Mouse (Mus musculus) thymus, postnatal 14 days (tissue): ENCODE results near the gene Foxo4.

Source experiments
- DNase-seq: peaks from one replicate; pipeline ENCODE4 v3.0.0; 2021

Foxo4 gene

GRCm38 (mm10) chrX:101253952-101254729, at the start of gene Foxo4:
Gene Foxo4, plus strand, starts transcription at chrX:101254528.
- DNase-seq: peak; percentile 91

DNA sequence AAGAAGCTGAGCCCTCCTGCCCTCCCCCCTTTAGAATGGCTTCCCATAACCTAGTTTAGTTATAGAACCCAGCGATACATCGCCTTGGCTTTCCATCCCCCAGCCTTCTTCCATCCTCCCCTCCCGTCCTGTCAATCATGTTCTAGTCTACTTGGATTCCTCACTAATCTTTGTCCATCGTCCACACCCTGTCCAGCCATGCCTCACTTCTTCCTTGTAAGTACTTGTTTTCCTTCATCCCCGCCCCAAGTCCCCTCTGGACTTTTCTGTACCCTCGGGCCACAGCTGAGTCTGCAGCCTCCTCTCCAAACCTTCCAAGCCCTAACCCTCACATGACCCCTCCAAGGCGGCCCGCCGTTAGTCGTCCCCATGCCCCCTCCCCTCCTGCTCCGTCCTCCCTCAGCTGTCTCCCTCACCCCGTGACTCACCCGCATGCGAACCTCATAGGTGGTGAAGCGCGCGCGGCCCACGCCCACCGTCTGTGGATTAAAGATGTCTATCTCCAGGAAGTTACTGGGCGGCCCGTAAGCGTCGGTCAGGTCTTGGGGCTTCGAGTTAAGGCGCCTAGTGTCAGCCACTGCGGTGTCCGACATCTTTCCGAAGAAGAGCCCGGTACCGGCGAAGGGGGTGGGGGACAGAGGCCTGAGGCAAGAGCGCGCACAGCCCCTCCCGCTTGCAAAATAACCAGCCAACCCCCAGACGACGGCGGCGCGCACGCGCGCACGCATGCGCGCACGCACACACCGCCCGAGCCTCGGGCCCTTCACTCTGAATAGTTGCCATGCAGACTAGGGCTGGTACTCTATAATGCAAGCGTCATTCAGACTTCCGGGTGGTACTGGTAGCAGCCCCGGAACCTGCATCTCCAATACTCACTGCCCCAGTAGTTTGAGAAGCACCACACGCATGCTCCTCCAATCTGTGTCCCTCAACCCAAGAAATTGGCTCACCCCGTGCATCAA, 32.2 kb upstream of the Foxo4 start, which contains the start of gene Snx12:
TSS of gene Snx12 (minus strand) at position 730 of the 962 bp plus-strand sequence.
- peak; percentile 87 for DNase-seq

GRCm38 (mm10) chrX:101222796-101223162, 31.5 kb upstream of the Foxo4 start:
- DNase-seq: no peak

DNA sequence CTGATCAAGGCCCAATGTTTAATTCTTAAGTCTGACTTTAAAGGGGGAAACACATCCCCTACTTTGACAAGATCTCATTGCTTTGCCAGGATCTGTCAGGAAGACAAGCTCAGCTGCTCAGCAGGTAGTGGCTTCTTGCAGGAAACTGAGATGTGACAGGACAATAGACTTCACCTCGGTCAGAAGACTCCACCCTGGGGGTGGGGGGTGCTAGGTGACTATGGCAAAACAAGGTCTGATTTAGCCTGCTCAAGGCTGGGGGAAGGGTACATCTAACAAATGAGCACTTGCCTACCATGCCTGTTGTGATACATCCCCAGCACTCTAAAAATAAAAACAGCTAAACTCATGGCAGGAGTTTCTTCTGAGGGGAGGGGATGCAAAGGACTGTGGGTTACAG, 9.3 kb upstream of the Foxo4 start:
- no peak for DNase-seq

DNA sequence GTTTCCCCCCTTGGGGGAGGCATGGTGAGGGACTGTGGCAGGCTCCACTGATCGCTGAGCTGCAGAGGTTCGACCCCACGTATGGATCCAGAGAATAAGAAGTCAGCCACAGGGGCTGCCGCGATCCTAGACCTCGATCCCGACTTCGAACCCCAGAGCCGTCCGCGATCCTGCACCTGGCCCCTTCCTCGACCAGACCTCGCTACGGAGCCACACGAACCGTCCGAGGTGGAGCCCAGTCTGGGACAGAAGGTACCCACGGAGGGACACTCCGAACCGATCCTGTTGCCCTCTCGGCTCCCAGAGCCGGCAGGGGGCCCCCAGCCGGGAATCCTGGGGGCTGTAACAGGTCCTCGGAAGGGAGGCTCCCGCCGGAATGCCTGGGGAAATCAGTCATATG, 412 bp downstream of the Foxo4 start:
- peak; percentile 32 for DNase-seq

DNA sequence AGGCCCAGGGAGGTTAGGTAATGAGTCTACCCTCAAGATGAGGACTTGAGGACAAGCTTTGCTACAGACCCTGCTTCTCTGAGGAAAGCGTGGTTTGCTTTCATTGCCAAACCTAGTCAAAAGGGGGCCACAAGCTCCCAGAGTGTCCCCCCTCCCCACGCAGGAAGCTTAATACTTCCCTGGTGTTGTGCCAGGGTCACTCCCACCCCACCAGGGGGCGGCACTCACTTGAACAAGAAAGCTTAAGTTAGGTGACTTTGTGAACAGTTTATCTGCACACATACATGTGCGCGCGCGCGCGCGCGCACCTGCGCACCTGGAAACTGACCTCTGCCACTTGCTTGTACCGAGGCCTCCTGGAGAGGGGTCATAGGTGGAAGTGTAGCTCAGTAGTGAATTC, 2.3 kb downstream of the Foxo4 start:
- DNase-seq: peak; percentile 79

DNA sequence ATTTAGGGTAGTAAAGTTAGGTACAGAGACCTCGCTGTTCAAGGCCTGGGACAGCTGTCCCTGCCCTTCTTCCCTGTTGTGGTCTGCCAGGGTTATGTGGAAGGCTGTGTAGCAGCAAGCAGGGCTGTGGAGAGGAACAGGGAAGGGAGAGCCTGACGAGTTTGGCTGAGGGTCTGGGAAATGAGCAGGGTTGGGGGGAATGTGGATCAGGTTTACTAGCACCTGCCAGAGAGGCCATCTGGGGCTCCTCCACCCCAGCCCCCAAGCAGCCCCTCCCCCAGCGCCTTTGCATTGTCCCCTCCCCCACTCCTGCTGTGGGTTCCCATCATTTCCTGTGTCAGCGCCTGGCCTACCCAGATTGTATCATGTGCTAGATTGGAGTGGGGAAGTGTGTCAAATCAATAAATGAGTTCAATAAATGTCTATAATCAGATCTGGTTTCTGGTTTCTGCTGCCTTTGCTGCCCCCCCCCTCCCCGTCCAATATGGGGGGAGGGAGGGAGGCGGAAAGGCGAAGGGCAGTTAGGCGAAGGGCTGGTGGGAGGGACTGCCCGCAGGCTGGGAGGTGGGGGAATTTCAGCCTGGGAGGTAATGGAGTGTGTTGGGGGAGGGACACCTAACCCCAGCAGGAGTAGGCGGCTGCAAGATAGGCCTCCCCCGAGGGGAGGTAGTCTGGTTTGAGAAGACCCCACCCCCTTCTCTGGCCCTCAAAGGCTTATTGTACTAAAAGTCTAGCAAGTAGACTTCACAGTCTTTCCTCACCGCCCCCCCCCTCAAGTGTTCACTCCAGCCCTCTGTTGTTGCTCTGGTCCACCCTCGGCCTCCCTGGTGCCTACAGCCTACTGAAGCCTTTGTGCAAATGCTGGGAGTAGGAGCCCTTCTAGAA, 6.4 kb downstream of the Foxo4 start:
- peak; percentile 73 for DNase-seq

GRCm38 (mm10) chrX:101263892-101264291, 9.6 kb downstream of the Foxo4 start, which contains the start of gene Gm614:
Gene Gm614, minus strand, starts transcription at chrX:101263992.
- no peak for DNase-seq

- DNase-seq: no peak
Observed at GRCm38 (mm10) chrX:101266631-101267030, 12.3 kb downstream of the Foxo4 start.

- peak; percentile 72 for DNase-seq
Observed at GRCm38 (mm10) chrX:101268025-101268754, 13.9 kb downstream of the Foxo4 start, which contains the start of gene Il2rg. Gene Il2rg, minus strand, starts transcription at chrX:101268255.

DNA sequence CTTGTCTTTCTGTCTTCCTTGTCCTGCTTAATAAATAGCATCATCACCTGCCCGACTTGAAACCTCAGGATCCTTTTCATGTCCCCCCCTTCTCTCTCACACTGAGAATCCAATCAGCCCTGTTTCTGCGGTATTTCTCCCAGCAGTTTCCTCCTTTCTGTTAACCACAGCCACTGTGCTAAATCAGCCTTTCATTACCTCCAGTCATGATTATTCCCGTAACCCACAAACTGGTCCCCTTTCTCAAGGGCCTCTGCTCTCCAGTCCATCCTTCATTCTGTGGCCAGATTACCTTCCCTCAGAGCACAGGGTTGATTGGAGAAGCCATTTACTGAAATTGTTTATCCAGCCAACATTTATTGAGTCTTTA, 14.4 kb downstream of the Foxo4 start, which contains the start of gene Gm20489:
TSS of gene Gm20489 (minus strand) at position 269 of the 370 bp plus-strand sequence.
- DNase-seq: no peak

GRCm38 (mm10) chrX:101273410-101273809, 19.1 kb downstream of the Foxo4 start:
- peak; percentile 51 for DNase-seq

DNA sequence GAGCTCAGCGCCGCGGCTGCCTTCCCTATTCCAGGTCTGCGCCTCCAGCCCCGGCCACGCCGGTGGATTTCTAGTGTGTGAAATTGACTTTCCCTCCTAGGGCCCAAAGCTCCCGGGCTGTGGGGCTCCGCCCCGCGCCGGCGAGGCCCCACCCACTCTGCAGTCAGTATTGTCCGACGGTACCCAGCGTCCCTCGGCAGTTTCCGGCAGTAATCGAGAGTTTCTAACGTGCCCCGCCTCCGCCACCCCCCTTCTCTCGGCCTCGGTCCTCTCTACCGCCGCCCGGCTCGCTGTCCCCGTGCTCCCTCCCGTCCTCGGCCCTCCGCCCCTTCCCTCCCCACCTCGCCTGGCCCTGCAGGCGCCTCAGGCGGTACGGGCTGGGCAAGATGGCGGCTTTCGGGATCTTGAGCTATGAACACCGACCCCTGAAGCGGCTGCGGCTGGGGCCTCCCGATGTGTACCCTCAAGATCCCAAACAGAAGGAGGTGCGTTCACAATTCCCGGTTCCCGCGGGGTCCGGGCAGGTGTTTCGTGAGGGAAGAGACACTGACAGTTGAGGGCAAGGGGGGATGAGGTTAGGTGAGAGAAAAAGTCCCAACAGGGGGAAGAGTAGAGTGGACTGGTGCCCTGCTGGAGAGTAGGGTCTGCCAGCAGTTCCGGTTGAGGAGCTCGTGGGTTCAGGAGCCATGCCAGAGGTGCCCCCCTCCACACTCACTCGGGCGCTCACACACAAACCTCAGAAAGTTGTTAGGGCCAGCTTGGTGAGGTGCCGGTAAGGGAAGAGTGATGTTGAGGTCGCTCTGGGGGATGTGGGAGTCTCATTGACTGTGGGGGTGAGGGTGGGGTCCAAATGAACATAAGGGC, 19.8 kb downstream of the Foxo4 start, which contains the start of gene Med12:
TSS of gene Med12 (plus strand) at position 156 of the 864 bp plus-strand sequence.
- DNase-seq: peak; percentile 89

DNA sequence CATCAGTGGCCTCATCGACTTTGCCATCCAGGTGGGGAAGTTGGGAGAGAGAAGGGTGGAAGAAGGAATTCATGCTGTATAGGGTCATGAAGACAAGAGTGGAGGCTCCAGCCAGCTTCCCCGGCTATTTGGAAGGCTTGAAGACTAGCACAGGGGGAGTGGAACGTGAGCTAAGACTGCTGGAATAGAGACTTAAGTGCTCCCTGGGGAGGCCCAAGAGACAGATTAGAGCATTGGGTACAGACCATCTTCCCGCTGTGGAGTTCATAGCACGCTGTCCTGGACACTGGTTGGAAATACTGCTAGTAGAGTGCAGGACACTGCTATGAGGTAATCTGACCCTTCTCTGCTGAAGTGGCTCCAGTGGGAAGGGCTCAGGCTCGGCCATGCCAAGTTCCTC, 28.5 kb downstream of the Foxo4 start:
- DNase-seq: no peak

GRCm38 (mm10) chrX:101285534-101285933, 31.2 kb downstream of the Foxo4 start:
- peak; percentile 76 for DNase-seq

- DNase-seq: no peak
Observed at GRCm38 (mm10) chrX:101285953-101286670, 31.8 kb downstream of the Foxo4 start.

- no peak for DNase-seq
Observed at GRCm38 (mm10) chrX:101287543-101287942, 33.2 kb downstream of the Foxo4 start.

- no peak for DNase-seq
Observed at GRCm38 (mm10) chrX:101288432-101288831, 34.1 kb downstream of the Foxo4 start.

DNA sequence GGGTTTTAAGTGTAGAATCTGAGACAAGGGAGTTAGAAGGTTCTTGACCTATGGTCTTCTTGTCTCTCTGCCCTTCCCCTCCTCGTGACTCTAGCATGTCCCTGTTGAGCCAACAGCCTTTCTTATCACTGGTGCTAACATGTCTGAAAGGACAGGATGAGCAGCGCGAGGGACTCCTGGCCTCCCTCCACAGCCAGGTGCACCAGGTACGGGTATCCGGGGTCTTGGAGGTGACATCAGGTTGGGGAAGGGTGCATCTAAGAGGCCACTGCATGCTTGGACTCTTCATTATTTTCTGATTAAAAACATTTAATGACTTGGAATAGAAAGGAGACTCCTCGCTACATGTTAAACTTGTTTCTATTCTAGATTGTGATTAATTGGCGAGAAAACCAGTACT, 34.7 kb downstream of the Foxo4 start:
- DNase-seq: no peak

DNA sequence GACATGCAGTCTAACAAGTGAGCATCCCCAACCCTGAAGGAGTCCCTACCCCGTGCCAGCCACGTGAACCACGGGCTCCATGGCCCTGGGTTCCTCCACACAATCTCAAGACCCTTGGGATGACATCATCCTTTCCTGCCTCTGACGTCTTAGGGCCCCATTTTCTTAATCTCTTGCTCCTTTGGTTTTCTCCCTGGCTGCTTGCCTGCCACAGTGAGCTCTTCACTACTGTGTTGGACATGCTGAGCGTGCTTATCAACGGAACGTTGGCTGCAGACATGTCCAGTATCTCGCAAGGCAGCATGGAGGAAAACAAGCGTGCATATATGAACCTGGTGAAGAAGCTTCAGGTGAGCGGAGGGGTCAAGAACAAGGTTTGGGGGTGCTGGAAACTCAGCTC, 35.8 kb downstream of the Foxo4 start:
- no peak for DNase-seq
